Mouse (Mus musculus): ENCODE measurements around the gene 1810010H24Rik. TPM values are rescaled to one million over a fixed set of nuclear protein-coding genes. Genes with fewer than 3 reads are reported as not detected.
"Not testable (repeated sequence)": the region's sequence is repeated elsewhere in the genome, so short reads cannot be mapped to it uniquely, and the experiment has no call there.

1810010H24Rik gene
- polyA plus RNA-seq, 1 experiment from 2014 or later = 2.0 TPM

GRCm38 (mm10) chr11:107018606-107019005, 6.9 kb upstream of the 1810010H24Rik start:
- no peak overlapping the region for H3K4me2 ChIP-seq (ENCODE audit: low read depth, low read length)
- no peak overlapping the region for H3K9ac ChIP-seq (ENCODE audit: low read length)
- 25% methylated on average over 8 of the region's 8 CpGs for WGBS
- no peak overlapping the region for H3K4me3 ChIP-seq (replicated peaks; ENCODE audit: low read length)
- no peaks in the 10 kb centered on the region for H3K9me3 ChIP-seq (replicated peaks; ENCODE audit: control insufficient read depth, low read length)
- no peaks in the 10 kb centered on the region for H3K36me3 ChIP-seq (ENCODE audit: control insufficient read depth, insufficient read depth, low read length)
- H3K4me1 ChIP-seq (ENCODE audit: control insufficient read depth, insufficient read depth, low read length) = no peaks in the 10 kb centered on the region
- no peak overlapping the region for H3K27ac ChIP-seq (ENCODE audit: low read length)
- no peaks in the 10 kb centered on the region for H3K27me3 ChIP-seq (ENCODE audit: control insufficient read depth, insufficient read depth, low read length)
- no peak for ATAC-seq (ENCODE audit: insufficient read depth, low FRiP score)

GRCm38 (mm10) chr11:107019318-107019717, 6.2 kb upstream of the 1810010H24Rik start:
- Histone ChIP-seq H3K27ac (ENCODE audit: low read length) (no peak overlapping the region), H3K4me3 (replicated peaks; ENCODE audit: low read length) (no peak overlapping the region), H3K36me3 (ENCODE audit: control insufficient read depth, insufficient read depth, low read length) (no peaks in the 10 kb centered on the region), H3K9ac (ENCODE audit: low read length) (no peak overlapping the region), H3K4me2 (ENCODE audit: low read depth, low read length) (no peak overlapping the region), H3K9me3 (replicated peaks; ENCODE audit: control insufficient read depth, low read length) (no peaks in the 10 kb centered on the region), H3K27me3 (ENCODE audit: control insufficient read depth, insufficient read depth, low read length) (no peaks in the 10 kb centered on the region), H3K4me1 (ENCODE audit: control insufficient read depth, insufficient read depth, low read length) (peaks cover 3% of the 10 kb centered on the region; the same call in 1 of the 2 replicates)
- no peak for ATAC-seq (ENCODE audit: insufficient read depth, low FRiP score)
- 63% methylated on average over 4 of the region's 4 CpGs for whole genome bisulfite sequencing

- H3K27me3 ChIP-seq (ENCODE audit: control insufficient read depth, insufficient read depth, low read length); H3K4me3 ChIP-seq (replicated peaks; ENCODE audit: low read length); H3K9ac ChIP-seq (ENCODE audit: low read length); ATAC-seq (ENCODE audit: insufficient read depth, low FRiP score); H3K9me3 ChIP-seq (replicated peaks; ENCODE audit: control insufficient read depth, low read length); H3K27ac ChIP-seq (ENCODE audit: low read length); H3K36me3 ChIP-seq (ENCODE audit: control insufficient read depth, insufficient read depth, low read length); H3K4me2 ChIP-seq (ENCODE audit: low read depth, low read length); H3K4me1 ChIP-seq (ENCODE audit: control insufficient read depth, insufficient read depth, low read length): not testable (repeated sequence)
- 95% methylated on average over 3 of the region's 5 CpGs for WGBS
Observed at GRCm38 (mm10) chr11:107019722-107020121, 5.8 kb upstream of the 1810010H24Rik start.

GRCm38 (mm10) chr11:107022050-107022683, 3.3 kb upstream of the 1810010H24Rik start:
- H3K27me3 ChIP-seq (ENCODE audit: control insufficient read depth, insufficient read depth, low read length) = no peaks in the 10 kb centered on the region
- H3K9me3 ChIP-seq (replicated peaks; ENCODE audit: control insufficient read depth, low read length) = no peaks in the 10 kb centered on the region
- no peak overlapping the region for H3K4me3 ChIP-seq (replicated peaks; ENCODE audit: low read length)
- WGBS = 64% methylated on average over 13 of the region's 13 CpGs
- H3K36me3 ChIP-seq (ENCODE audit: control insufficient read depth, insufficient read depth, low read length) = no peaks in the 10 kb centered on the region
- ATAC-seq (ENCODE audit: insufficient read depth, low FRiP score) = peak; percentile 62; the same call in 1 of the 2 replicates
- H3K27ac ChIP-seq (ENCODE audit: low read length) = peak overlapping the region; percentile 71
- no peak overlapping the region for H3K9ac ChIP-seq (ENCODE audit: low read length)
- H3K4me2 ChIP-seq (ENCODE audit: low read depth, low read length) = no peak overlapping the region
- H3K4me1 ChIP-seq (ENCODE audit: control insufficient read depth, insufficient read depth, low read length) = peaks cover 16% of the 10 kb centered on the region

- peaks cover 21% of the 10 kb centered on the region for H3K4me1 ChIP-seq (ENCODE audit: control insufficient read depth, insufficient read depth, low read length)
- no peak overlapping the region for H3K9ac ChIP-seq (ENCODE audit: low read length)
- no peak overlapping the region for H3K4me3 ChIP-seq (replicated peaks; ENCODE audit: low read length)
- H3K4me2 ChIP-seq (ENCODE audit: low read depth, low read length) = 0 out of 2 replicates have a peak overlapping the region, but pooled peaks have one; percentile 98
- H3K27ac ChIP-seq (ENCODE audit: low read length) = no peak overlapping the region
- 55% methylated on average over 4 of the region's 4 CpGs for WGBS
- H3K36me3 ChIP-seq (ENCODE audit: control insufficient read depth, insufficient read depth, low read length) = no peaks in the 10 kb centered on the region
- no peaks in the 10 kb centered on the region for H3K9me3 ChIP-seq (replicated peaks; ENCODE audit: control insufficient read depth, low read length)
- no peak for ATAC-seq (ENCODE audit: insufficient read depth, low FRiP score)
- no peaks in the 10 kb centered on the region for H3K27me3 ChIP-seq (ENCODE audit: control insufficient read depth, insufficient read depth, low read length)
Observed at GRCm38 (mm10) chr11:107024406-107024805, 1.1 kb upstream of the 1810010H24Rik start.

GRCm38 (mm10) chr11:107026554-107027430, 1.3 kb downstream of the 1810010H24Rik start:
- Histone ChIP-seq H3K27me3 (ENCODE audit: control insufficient read depth, insufficient read depth, low read length) (no peaks in the 10 kb centered on the region), H3K9me3 (replicated peaks; ENCODE audit: control insufficient read depth, low read length) (no peaks in the 10 kb centered on the region), H3K27ac (ENCODE audit: low read length) (peak overlapping the region; percentile 16; the same call in 1 of the 2 replicates), H3K36me3 (ENCODE audit: control insufficient read depth, insufficient read depth, low read length) (no peaks in the 10 kb centered on the region), H3K4me2 (ENCODE audit: low read depth, low read length) (peak overlapping the region; percentile 98), H3K4me1 (ENCODE audit: control insufficient read depth, insufficient read depth, low read length) (peaks cover 21% of the 10 kb centered on the region), H3K4me3 (replicated peaks; ENCODE audit: low read length) (peak overlapping the region; percentile 69), H3K9ac (ENCODE audit: low read length) (peak overlapping the region; percentile 82)
- ATAC-seq (ENCODE audit: insufficient read depth, low FRiP score) = no peak
- WGBS = 6% methylated on average over 12 of the region's 12 CpGs

- ATAC-seq (ENCODE audit: insufficient read depth, low FRiP score) = peak; percentile 94
- Histone ChIP-seq H3K4me1 (ENCODE audit: control insufficient read depth, insufficient read depth, low read length) (peaks cover 21% of the 10 kb centered on the region), H3K4me2 (ENCODE audit: low read depth, low read length) (peak overlapping the region; percentile 98), H3K27me3 (ENCODE audit: control insufficient read depth, insufficient read depth, low read length) (no peaks in the 10 kb centered on the region), H3K4me3 (replicated peaks; ENCODE audit: low read length) (peak overlapping the region; percentile 69), H3K36me3 (ENCODE audit: control insufficient read depth, insufficient read depth, low read length) (no peaks in the 10 kb centered on the region), H3K9ac (ENCODE audit: low read length) (peak overlapping the region; percentile 82), H3K27ac (ENCODE audit: low read length) (peak overlapping the region; percentile 88), H3K9me3 (replicated peaks; ENCODE audit: control insufficient read depth, low read length) (no peaks in the 10 kb centered on the region)
- WGBS = under 1% methylated on average over 107 of the region's 107 CpGs
Observed at GRCm38 (mm10) chr11:107027431-107028274, 2.2 kb downstream of the 1810010H24Rik start.

GRCm38 (mm10) chr11:107028275-107028618, 2.8 kb downstream of the 1810010H24Rik start:
- H3K4me3 ChIP-seq (replicated peaks; ENCODE audit: low read length) = peak overlapping the region; percentile 69
- 3% methylated on average over 29 of the region's 29 CpGs for WGBS
- H3K4me2 ChIP-seq (ENCODE audit: low read depth, low read length) = peak overlapping the region; percentile 98
- peak overlapping the region; percentile 75 for H3K27ac ChIP-seq (ENCODE audit: low read length)
- H3K9me3 ChIP-seq (replicated peaks; ENCODE audit: control insufficient read depth, low read length) = no peaks in the 10 kb centered on the region
- no peaks in the 10 kb centered on the region for H3K27me3 ChIP-seq (ENCODE audit: control insufficient read depth, insufficient read depth, low read length)
- H3K36me3 ChIP-seq (ENCODE audit: control insufficient read depth, insufficient read depth, low read length) = no peaks in the 10 kb centered on the region
- H3K4me1 ChIP-seq (ENCODE audit: control insufficient read depth, insufficient read depth, low read length) = peaks cover 21% of the 10 kb centered on the region
- H3K9ac ChIP-seq (ENCODE audit: low read length) = peak overlapping the region; percentile 82
- ATAC-seq (ENCODE audit: insufficient read depth, low FRiP score) = no peak; the same call in 1 of the 2 replicates
